Mouse (Mus musculus): ENCODE results near the gene Gpatch3. TPM values are rescaled to one million over a fixed set of nuclear protein-coding genes. Genes with fewer than 3 reads are reported as not detected.

The Gpatch3 gene
- 3.8 and 5.0 TPM in 2 replicates for polyA plus RNA-seq (2012; rRNA removed; ENCODE audit: low replicate concordance)

DNA sequence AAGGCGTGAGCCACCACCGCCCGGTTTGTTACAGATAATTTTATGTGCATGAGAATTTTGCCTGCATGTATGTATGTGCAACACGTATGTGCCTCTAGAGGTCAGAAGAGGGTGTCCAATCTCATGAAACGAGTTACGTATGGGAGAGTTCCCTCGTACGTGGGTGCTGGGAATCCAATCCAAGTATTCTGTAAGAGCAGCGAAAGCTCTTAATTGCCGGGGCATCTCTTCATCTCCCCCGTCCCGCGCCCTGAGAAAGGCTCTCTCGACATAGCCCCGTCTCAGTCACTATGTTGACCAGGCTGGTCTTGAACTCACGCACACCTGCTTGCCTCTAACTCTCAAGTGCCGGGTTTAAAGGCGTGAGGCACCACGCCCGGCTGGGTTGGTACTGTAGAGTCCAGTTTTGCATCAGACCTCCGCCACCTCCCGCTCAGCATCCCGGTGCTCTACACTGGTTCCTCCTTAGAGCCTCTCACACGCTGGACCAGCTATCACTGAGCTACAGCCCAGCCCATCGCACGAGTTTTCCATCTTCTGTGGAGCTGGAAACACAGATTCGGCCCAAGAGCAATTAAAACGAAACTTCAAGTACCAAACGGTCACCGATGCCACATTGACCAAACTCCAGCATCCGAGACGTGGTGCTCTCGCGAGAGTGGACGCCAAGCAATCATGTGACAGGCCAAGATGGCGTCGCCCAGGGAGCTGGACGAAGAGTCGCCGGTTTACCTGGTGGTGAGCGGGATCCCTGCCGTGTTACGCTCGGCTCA, at the start of gene Gpatch3:
Gene Gpatch3, plus strand, starts transcription at position 676 of the 773 bp plus-strand sequence.

DNA sequence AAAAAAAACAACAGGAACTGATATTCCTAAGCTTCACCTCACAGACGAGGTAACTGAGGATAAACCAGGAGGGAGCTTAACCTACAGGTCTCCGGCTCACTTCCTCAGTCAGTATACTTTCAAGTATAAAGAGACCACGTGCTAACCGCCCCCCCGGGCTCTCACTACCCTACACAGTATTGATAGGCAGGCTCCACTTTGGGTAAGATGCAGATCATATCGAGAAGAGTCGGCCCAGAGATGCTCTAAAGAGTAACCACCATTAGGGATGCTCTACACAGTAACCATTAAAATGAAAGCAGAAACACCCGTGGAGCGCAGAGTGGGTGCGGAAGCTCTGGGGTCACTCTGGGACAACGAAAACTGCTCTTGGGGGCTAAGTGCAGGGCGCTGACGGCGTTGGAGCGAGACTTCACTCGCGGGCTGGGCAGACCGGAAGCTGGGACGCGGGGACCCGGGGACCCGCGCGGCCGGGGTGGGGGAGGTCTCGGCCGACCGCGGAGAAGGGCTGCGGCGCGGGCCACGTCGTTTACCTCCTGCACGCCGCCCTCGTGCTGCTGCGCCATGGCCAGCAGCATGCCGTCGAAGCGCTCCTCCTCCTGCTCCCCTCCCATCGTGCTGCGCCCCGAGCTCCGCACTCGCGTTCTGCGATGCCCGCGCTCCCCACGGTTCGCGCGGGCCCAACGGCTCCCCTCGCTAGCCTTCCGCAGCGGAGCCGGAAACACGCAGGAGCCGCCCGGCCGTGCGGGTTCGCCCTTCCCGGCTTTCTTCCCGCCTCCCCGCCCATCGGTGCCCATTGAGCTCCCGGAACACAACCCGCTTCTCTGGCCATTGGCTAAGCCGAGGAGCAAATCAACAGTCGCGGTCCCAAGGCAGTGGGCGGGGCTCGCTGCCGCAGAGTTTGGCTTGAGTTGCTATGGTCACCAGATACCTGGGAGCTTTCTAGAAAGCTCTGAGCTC, 29.0 kb upstream of the Gpatch3 start, which contains the start of gene Nudc:
Gene Nudc, minus strand, starts transcription at position 725 of the 960 bp plus-strand sequence.

DNA sequence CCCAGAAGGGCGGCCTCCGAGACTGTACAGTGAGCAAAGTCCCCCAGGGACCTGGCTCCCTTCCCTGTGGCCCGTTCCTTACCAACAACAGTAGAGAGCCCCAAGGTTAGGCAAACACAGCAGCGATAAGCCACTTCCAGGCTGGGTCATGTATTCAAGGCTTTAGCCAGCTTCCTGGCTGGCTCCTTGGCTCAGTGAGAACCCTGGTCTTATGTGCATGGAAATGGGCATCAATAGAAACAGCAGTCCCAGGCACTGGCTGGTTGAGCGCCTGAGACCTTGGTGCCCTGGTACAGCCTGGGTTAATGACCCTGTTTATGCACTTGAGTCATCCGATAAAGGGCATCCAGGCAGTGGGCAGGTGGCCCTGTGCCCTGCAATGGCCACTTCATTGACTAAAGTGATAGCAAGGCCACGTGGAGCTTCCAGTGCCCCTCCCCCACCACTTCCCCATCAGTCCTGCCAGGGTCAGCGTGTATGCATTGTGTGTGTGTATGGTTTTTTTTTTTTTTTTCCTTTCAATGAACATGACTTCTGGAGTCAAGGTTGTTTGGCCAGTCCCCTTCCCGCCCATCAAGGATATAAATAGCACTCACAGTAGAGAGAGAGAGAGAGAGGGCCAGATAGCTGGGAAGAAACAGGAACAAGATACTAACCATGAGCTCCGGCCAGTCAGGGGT, 21.6 kb upstream of the Gpatch3 start, which contains the start of gene Nr0b2:
Gene Nr0b2, plus strand, starts transcription at position 609 of the 680 bp plus-strand sequence.

DNA sequence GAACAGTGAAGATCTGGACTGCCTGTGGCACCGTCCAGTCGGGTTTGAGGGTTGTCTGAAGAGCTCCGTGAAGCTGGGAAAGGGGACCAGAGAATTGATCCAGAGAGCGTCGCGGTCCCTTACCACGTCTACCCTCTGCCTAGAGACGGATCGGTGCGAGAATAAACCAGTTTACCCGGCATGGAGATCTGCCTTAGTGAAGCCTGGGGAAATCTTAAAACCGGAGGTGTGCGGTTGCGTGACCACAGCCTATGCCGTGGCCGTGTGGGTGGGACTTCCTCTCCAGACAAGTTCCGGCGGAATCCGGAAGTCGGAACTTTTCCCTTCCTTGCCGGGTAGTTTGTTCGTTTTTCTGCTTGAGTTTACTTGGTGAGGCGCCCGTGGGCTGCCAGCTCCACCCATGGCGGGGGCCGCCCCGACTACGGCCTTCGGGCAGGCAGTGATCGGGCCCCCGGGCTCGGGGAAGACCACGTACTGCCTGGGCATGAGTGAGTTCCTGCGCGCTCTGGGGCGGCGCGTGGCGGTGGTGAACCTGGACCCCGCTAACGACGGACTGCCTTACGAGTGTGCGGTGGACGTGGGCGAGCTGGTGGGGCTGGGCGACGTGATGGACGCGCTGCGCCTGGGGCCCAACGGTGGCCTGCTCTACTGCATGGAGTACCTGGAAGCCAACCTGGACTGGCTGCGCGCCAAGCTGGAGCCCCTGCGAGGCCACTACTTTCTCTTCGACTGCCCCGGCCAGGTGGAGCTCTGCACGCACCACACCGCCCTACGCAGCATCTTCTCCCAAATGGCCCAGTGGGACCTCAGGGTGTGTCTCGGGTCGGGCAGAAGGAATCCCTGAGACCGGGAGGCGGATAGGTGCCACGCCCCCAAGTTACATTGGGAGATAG, 9.8 kb downstream of the Gpatch3 start, which contains the start of gene Gpn2:
Gene Gpn2, plus strand, starts transcription at position 304 of the 893 bp plus-strand sequence.

DNA sequence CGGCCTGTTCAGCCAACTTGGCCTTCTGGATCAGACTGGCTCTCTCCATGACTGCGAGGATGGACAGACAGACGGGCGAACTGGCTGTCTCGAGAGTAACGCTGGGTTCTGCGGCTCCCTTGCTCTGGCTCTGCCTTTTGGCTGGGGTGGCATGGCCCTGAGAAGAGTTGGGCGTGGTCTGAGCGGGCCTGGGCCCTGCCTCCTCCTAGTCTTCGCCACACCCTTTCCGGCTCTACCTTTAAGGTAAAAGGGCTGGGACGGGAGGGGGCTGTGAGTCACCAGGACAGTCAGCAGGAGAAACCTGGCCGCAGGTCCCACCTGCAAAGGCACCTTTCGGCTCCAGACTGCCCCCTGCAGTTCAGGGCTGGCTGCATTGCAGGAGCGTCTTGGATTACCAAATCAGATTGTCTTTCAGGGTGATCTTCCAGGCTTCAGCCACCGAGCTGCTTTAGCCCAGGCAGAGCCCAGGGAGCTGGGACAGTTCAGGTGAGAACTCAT, 27.2 kb downstream of the Gpatch3 start, which contains the start of gene Sfn:
Gene Sfn, minus strand, starts transcription at position 448 of the 498 bp plus-strand sequence.

Other genes starting within 250 kb of the Gpatch3 start
- gene Wdtc1, start 221.3 kb upstream of the Gpatch3 start, polyA plus RNA-seq (2012; rRNA removed; ENCODE audit: low replicate concordance): 35.6 and 46.2 TPM in 2 replicates
- 30.6 and 46.0 TPM in 2 replicates for gene Slc9a1, start 205.0 kb upstream of the Gpatch3 start, polyA plus RNA-seq (2012; rRNA removed; ENCODE audit: low replicate concordance)
- gene Tent5b, start 94.6 kb upstream of the Gpatch3 start, polyA plus RNA-seq (2012; rRNA removed; ENCODE audit: low replicate concordance): 2.0 and 4.5 TPM in 2 replicates
- 3.1 TPM in 2 replicates for gene Trnp1, start 76.2 kb upstream of the Gpatch3 start, polyA plus RNA-seq (2012; rRNA removed; ENCODE audit: low replicate concordance)
- gene Kdf1, start 55.8 kb upstream of the Gpatch3 start, polyA plus RNA-seq (2012; rRNA removed; ENCODE audit: low replicate concordance): 9.2 TPM in 1 of 2 replicates, not detected in the other
- gene Nudc, start 28.7 kb upstream of the Gpatch3 start, polyA plus RNA-seq (2012; rRNA removed; ENCODE audit: low replicate concordance): 35.3 and 61.0 TPM in 2 replicates
- gene Nr0b2, start 21.4 kb upstream of the Gpatch3 start, polyA plus RNA-seq (2012; rRNA removed; ENCODE audit: low replicate concordance): 0.28 TPM in 1 of 2 replicates, not detected in the other
- gene Gpn2, start 9.6 kb downstream of the Gpatch3 start, polyA plus RNA-seq (2012; rRNA removed; ENCODE audit: low replicate concordance): 28.4 and 33.3 TPM in 2 replicates
- gene Sfn, start 27.4 kb downstream of the Gpatch3 start, polyA plus RNA-seq (2012; rRNA removed; ENCODE audit: low replicate concordance): 4.3 and 10.0 TPM in 2 replicates
- gene Zdhhc18, start 75.4 kb downstream of the Gpatch3 start, polyA plus RNA-seq (2012; rRNA removed; ENCODE audit: low replicate concordance): 42.4 and 51.5 TPM in 2 replicates
- gene Pigv, start 97.9 kb downstream of the Gpatch3 start, polyA plus RNA-seq (2012; rRNA removed; ENCODE audit: low replicate concordance): 9.1 and 14.4 TPM in 2 replicates
- gene Arid1a, start 182.0 kb downstream of the Gpatch3 start, polyA plus RNA-seq (2012; rRNA removed; ENCODE audit: low replicate concordance): 26.6 and 68.4 TPM in 2 replicates